Mouse (Mus musculus) embryonic facial prominence, embryonic 10.5 days (tissue): ENCODE measurements around the gene Gbf1. TPM values are rescaled to one million over a fixed set of nuclear protein-coding genes. Genes with fewer than 3 reads are reported as not detected.

Source experiments
- polyA plus RNA-seq: library from polyadenylated mRNA; unstranded; fragments of >200 nt; fragmentation: Nextera tagmentation; extraction: Ambion mirVana; gene quantifications from 2 replicates; pipeline ENCODE4 v1.2.1, GENCODE M21; 2016

Gbf1 gene
- polyA plus RNA-seq, 1 experiment from 2014 or later: 42.8 TPM

Other genes starting within 250 kb of the Gbf1 start
- gene Armh3, start 154.0 kb upstream of the Gbf1 start, polyA plus RNA-seq: 18.4 and 19.1 TPM in 2 replicates
- gene Hps6, start 149.0 kb upstream of the Gbf1 start, polyA plus RNA-seq: 4.4 and 5.0 TPM in 2 replicates
- 55.2 and 65.1 TPM in 2 replicates for gene Pprc1, start 107.6 kb upstream of the Gbf1 start, polyA plus RNA-seq
- 95.0 and 97.8 TPM in 2 replicates for gene Ldb1, start 107.3 kb upstream of the Gbf1 start, polyA plus RNA-seq
- gene Nolc1, start 76.6 kb upstream of the Gbf1 start, polyA plus RNA-seq: 161 and 167 TPM in 2 replicates
- 0.10 TPM in 1 of 2 replicates, not detected in the other for gene Elovl3, start 20.6 kb upstream of the Gbf1 start, polyA plus RNA-seq
- gene Pitx3, start 4.2 kb upstream of the Gbf1 start, polyA plus RNA-seq: 0.36 and 0.71 TPM in 2 replicates
- 5.6 and 5.7 TPM in 2 replicates for gene Nfkb2, start 151.8 kb downstream of the Gbf1 start, polyA plus RNA-seq
- 2.5 and 3.5 TPM in 2 replicates for gene Psd, start 174.6 kb downstream of the Gbf1 start, polyA plus RNA-seq
- gene Fbxl15, start 175.7 kb downstream of the Gbf1 start, polyA plus RNA-seq: 17.1 and 17.2 TPM in 2 replicates
- 204 and 208 TPM in 2 replicates for gene Cuedc2, start 186.2 kb downstream of the Gbf1 start, polyA plus RNA-seq
- gene Mfsd13a, start 188.6 kb downstream of the Gbf1 start, polyA plus RNA-seq: 8.0 and 8.4 TPM in 2 replicates
- 1.0 and 1.1 TPM in 2 replicates for gene 2310034G01Rik, start 197.8 kb downstream of the Gbf1 start, polyA plus RNA-seq
- gene Actr1a, start 243.2 kb downstream of the Gbf1 start, polyA plus RNA-seq: 164 and 170 TPM in 2 replicates
- gene Sufu, start 244.4 kb downstream of the Gbf1 start, polyA plus RNA-seq: 50.5 and 53.4 TPM in 2 replicates